Mouse (Mus musculus) mature B cell (primary cell): ENCODE measurements around the gene Arl8b.

Experiments used
- in situ Hi-C: fragments of 300-500 bp; cut with MboI; formaldehyde crosslinking; loops from 2 replicates; pipeline ENCODE4 v1.14.3; 2019

The Arl8b gene

DNA sequence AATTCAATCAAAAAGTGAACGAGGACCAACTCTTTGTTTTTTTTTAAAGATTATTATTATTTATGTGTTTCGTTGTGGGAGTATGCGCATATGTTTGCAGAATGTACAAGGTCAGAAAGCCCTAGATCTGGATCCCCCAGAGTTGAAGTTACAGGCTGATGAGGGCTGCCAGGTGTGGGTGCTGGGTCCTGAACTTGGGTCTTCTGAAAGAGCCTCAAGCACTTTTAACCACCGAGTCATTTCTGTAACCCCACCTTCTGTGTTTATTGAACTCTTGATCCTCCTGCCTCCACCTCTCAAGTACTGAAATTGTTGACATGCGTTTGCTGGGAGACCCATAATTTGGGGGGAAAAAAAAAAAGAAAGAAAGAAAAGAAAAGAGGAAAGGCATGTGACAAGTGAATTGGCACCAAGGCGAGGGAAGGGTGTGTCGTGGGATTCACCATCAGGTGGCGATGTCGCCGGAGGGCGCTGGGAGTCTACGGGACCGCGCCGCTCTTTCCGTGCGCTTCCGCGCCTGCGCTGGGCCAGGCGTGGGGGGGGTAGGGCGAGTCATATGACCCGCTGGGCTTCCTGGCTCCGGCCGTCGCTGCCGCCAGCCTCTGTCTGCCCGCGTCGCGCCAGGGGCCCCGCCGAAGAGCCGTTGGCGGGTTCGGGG lies at the start of gene Arl8b:
Gene Arl8b, plus strand, starts transcription at position 574 of the 658 bp plus-strand sequence.
- in situ Hi-C loops, result no loop called here

GRCm38 (mm10) chr6:108735910-108736750 lies 46.8 kb upstream of the Arl8b start:
- in situ Hi-C loops, result no loop called here

DNA sequence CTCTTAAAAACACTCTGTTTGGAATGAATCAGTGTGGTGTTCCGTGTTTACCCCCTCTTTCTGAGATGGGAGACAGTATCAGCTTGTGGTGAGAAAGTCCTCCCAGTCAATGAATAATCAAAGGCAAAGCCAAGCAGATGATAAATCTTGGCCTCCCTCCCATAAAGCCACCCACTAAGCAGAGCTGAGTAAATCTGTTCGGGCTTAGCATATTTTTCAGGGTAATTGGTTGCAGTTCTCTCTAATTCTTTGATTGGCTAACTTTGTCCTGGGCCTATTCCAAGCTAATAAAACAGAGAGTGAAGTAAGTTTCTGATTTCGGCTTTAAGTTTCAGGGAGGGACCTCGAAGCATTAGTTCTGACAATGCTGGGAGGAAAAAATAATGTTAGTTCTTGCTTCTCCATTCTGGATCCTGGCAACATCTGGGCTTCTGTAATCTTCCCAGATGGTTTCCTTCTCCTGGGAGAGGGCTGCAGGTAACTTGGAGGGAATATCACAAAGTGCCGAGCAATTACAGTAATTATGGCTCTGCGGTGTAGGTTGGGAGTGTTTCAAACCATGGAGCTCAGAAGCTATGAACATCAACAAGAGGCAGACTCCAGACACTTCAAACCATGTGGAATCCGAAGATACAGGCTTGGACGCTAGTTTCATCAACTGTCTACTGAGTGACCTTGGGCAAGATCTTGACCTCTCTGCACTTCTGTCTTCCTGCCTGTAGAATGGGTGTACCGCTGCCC lies 44.3 kb upstream of the Arl8b start:
- in situ Hi-C loops, result no loop called here

DNA sequence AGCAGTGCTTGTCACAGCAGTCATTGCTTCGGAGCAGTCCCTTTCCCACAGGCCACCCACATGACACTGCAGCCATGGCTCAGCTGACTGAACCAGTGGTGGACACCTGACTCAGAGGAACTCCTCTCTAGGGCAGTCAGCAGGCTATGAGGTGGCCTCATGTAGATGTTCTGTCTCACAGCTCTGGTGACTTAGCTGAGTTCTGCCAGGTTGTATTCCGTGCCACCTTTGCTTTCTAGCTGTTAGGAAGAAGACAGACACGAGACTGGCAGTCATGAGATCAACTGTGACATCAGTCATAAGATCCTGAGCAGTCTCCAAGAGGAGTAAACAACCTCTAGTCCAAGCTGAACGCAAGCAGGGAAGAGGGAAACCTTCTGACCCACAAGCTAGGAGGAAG lies 42.3 kb upstream of the Arl8b start:
- in situ Hi-C loops, result no loop called here

- in situ Hi-C loops, result no loop called here
Observed at GRCm38 (mm10) chr6:108743730-108744129, 39.2 kb upstream of the Arl8b start.

DNA sequence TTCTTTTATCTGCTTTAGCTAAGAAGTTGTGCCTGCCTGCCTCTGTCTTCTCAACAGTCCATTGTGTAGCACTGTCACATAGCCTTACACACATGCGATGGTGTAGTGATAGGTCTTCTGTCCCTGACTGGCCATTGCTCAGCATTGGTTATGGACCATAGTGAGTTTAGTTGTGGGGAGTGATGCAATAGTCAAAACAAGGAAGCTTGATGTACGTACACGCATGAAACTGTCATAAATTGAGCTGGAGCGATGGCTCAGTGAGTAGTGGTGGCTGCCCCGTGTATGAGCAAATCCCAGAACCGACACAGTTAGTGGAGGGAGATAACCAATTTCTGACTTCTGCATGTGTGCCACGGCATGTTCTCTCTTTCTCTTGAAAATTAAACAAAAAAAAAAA lies 31.6 kb upstream of the Arl8b start:
- in situ Hi-C loops, result no loop called here

DNA sequence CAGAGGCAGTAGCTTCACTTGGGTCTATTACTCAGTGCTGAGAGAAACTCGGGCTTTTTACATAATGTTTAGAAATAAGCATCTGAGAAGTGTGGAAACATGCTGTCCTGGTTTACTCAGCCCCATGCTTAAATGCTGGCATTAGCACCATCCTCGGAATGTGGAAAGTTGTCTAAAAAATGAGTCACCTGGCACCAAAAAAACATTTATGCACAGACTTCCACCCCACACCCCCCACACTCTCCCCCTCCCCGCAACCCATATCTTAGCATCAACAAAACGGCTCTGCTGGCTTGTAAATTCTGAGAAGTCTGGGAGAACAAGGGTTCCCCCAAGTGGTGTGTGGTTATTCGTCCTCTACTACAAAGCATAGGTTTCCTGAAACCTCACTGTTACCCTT lies 30.5 kb upstream of the Arl8b start:
- in situ Hi-C loops, result no loop called here

- in situ Hi-C loops, result no loop called here
Observed at GRCm38 (mm10) chr6:108753536-108753935, 29.4 kb upstream of the Arl8b start.

GRCm38 (mm10) chr6:108754376-108754775 lies 28.5 kb upstream of the Arl8b start:
- in situ Hi-C loops, result no loop called here

DNA sequence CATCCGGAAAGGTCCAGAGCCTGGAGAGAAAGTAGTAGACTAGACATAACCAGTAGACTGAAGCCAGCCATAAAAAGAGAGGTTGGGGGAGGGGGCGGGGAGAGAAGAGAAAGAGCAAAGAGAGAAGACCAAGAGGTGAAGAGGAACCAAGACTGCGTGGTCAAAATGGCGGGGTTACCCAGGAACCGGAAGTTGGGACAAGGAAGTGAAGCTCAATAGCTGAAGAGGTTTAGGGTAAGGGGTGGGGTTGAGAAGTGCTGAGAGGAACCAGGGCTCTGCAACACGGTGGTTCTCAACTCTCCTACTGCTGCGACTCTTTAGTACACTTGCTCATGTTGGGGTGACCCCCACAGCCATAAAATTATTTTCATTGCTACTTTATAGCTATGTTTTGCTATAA lies 27.0 kb upstream of the Arl8b start:
- in situ Hi-C loops, result no loop called here

DNA sequence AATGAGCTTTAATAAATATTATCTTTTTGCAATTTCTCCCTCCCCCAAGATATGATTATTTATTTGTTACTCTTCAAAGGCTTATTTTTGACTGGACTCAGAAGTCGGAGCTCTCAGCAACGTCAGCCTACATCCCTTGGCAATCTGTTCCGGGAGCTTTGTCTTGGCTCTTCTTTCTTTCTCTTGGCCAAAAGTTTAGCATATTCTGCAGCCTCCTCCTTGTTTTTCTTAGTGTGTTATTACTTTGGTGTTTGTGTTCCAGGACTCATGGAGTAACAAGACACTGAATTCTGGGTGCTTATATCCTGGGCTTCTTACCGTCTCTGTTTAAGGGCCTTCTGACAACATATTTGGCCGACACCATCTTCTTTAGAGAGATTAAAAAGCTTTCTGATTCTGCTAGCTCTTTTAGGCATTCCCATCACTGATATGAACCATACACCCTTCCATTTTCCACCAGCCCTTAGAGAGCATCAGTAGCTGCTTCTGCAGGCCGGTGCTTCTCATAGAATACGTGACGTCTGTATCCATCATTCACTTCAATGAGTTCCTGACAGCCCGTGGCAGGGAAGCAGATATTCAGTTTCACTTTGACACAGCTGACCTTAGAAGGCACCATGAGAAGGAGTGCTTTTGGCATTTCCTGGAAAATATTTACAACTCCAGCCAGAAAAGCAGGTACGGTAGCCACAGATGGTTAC lies 23.8 kb upstream of the Arl8b start:
- in situ Hi-C loops, result no loop called here

DNA sequence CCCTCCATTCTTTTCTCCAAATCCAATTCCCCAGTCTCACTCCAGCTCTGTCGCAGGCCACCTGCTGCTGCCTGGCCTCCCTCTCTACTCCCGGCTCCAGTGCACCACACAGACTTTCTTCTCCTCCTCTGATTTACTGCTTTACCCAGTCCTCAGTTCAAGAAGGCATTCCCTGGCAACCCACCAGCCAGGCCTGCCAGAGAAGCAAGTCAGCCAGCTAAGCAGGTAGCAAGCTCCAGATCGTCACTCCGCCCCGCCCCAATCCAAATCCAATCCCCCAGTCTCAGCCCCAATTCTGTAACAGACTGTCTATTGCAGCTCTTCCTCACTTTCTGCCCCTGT lies 23.2 kb upstream of the Arl8b start:
- in situ Hi-C loops, result no loop called here

- in situ Hi-C loops, result no loop called here
Observed at GRCm38 (mm10) chr6:108770880-108771279, 12.0 kb upstream of the Arl8b start.

DNA sequence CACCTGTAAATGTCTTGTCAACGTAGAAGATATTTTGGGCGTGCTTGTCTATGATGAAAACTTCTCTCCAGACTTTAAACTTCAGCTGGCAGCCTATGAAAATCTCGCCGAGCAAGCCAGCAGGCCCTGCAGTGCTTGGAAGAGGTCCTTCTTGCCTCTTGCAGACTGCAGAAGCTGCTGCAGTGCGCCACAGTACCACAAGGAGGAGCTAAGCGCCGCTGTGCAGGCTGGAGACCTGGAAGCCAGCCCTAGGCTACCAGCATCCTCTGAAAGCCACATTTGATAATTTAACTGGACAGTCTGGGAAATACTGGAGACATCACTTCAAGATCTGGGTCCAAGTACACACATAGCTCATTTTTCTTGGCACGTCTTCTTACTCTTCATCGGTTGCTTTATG lies 10.0 kb upstream of the Arl8b start:
- in situ Hi-C loops, result no loop called here

GRCm38 (mm10) chr6:108773480-108773879 lies 9.4 kb upstream of the Arl8b start:
- in situ Hi-C loops, result no loop called here

DNA sequence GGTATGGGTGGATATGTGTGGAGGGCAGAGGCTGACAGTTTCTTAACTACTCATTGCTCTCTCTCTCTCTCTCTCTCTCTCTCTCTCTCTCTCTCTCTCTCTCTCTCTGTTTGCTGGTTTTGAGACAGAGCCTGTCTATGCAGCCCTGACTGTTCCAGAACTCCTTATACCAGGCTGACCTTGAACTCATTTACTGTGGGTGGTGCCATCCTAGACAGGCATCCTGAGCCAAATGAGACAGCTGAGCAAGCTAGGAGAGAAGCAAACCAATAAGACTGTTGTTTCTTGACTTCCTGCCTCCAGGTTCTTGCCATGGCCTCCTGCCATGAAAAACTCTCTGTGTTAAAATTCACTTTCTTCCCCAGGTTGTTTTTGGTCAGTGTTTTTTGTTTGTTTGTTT lies 6.6 kb upstream of the Arl8b start:
- in situ Hi-C loops, result no loop called here

GRCm38 (mm10) chr6:108777560-108778287 lies 5.2 kb upstream of the Arl8b start:
- in situ Hi-C loops, result no loop called here

GRCm38 (mm10) chr6:108778399-108778798 lies 4.5 kb upstream of the Arl8b start:
- in situ Hi-C loops, result no loop called here

- in situ Hi-C loops, result no loop called here
Observed at GRCm38 (mm10) chr6:108781865-108782264, 1.0 kb upstream of the Arl8b start.

GRCm38 (mm10) chr6:108783184-108783881 lies 434 bp downstream of the Arl8b start:
- in situ Hi-C loops, result no loop called here

- in situ Hi-C loops, result no loop called here
Observed at GRCm38 (mm10) chr6:108784056-108784455, 1.2 kb downstream of the Arl8b start.
